Mouse (Mus musculus): ENCODE measurements around the gene Asic4. TPM values are rescaled to one million over a fixed set of nuclear protein-coding genes. Genes with fewer than 3 reads are reported as not detected.

Asic4 gene
- polyA plus RNA-seq, 1 experiment from 2014 or later = 0.59 TPM

GRCm38 (mm10) chr1:75516703-75517380 is 66.6 kb downstream of the Asic4 start:
- DNase-seq (ENCODE audit: low spot score) = no peak
- WGBS = 79% methylated on average over 15 of the region's 15 CpGs
- H3K27ac ChIP-seq = no peak overlapping the region
- H3K4me3 ChIP-seq = no peak overlapping the region
- no peaks in the 10 kb centered on the region for H3K27me3 ChIP-seq (ENCODE audit: low read depth, poor library complexity, severe bottlenecking)
- no peaks in the 10 kb centered on the region for H3K9me3 ChIP-seq (replicated peaks)
- peaks cover 14% of the 10 kb centered on the region for H3K4me1 ChIP-seq
- H3K36me3 ChIP-seq = no peaks in the 10 kb centered on the region

DNA sequence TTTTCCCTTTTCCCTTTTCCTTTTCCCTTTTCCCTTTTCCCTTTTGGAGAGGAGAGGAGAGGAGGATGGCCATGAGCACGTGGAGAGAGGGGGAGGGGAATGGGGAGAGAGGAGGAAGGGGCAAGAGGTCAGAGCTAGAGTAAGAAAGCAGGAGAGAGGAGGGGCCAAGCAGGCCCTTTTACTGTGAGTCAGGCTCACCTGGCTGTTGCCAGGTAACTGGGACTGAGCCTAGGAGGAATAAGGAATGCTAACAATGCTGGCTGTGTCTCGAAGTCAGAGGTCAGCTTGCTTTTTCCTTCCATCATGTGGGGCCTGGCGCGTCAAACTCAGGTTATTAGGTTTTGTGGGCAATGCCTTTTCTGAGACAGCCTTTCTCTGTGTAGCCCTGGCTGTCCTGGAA is 67.7 kb downstream of the Asic4 start:
- no peak overlapping the region for H3K4me3 ChIP-seq
- WGBS = 57% methylated on average over 3 of the region's 4 CpGs
- H3K4me1 ChIP-seq = peaks cover 15% of the 10 kb centered on the region
- no peak for DNase-seq (ENCODE audit: low spot score)
- no peaks in the 10 kb centered on the region for H3K36me3 ChIP-seq
- no peaks in the 10 kb centered on the region for H3K27me3 ChIP-seq (ENCODE audit: low read depth, poor library complexity, severe bottlenecking)
- H3K27ac ChIP-seq = no peak overlapping the region
- no peaks in the 10 kb centered on the region for H3K9me3 ChIP-seq (replicated peaks)

DNA sequence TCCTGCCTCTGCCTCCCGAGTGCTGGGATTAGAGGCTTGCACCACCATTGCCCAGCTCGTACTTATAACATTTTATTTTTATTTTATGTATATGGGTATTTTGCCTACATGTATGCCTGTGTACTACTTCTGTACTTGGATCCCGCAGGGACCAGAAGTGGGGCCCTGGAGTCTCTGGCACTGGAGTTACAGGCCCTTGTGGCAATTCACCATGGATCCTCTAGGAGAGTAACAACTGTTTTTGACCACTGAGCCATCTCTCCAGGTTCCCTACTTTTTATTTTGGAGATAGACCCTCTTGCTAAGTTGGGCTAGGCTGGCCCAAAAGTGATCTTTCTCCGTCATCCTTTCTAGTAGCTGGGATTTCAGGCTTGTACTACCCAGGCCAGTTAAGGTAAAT is 68.2 kb downstream of the Asic4 start:
- Histone ChIP-seq H3K9me3 (replicated peaks) (no peaks in the 10 kb centered on the region), H3K4me1 (peaks cover 15% of the 10 kb centered on the region), H3K27me3 (ENCODE audit: low read depth, poor library complexity, severe bottlenecking) (no peaks in the 10 kb centered on the region), H3K4me3 (no peak overlapping the region), H3K36me3 (no peaks in the 10 kb centered on the region), H3K27ac (no peak overlapping the region)
- 96% methylated on average over 4 of the region's 4 CpGs for WGBS
- no peak for DNase-seq (ENCODE audit: low spot score)

DNA sequence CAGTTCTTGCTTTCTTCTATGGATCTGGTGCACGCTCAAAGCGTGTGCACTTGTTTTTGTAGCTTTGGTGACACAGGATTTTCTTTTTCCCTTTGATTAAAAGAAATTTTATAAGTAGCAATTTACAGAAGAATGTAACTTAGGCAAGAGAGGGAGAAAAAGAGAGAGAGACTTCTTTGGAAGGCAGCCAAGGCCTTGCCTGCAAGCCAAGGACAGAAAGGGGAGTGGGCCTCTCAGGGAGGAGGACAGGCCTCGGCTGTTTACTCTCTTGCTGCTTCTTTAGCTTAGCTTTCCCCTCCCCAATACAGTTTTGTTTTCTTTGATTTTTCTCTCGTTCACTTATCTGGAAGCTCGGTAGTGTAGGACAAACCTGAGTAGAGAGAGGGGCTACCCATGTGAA is 69.3 kb downstream of the Asic4 start:
- no peak for DNase-seq (ENCODE audit: low spot score)
- H3K27ac ChIP-seq = no peak overlapping the region
- 90% methylated on average over 5 of the region's 5 CpGs for WGBS

DNA sequence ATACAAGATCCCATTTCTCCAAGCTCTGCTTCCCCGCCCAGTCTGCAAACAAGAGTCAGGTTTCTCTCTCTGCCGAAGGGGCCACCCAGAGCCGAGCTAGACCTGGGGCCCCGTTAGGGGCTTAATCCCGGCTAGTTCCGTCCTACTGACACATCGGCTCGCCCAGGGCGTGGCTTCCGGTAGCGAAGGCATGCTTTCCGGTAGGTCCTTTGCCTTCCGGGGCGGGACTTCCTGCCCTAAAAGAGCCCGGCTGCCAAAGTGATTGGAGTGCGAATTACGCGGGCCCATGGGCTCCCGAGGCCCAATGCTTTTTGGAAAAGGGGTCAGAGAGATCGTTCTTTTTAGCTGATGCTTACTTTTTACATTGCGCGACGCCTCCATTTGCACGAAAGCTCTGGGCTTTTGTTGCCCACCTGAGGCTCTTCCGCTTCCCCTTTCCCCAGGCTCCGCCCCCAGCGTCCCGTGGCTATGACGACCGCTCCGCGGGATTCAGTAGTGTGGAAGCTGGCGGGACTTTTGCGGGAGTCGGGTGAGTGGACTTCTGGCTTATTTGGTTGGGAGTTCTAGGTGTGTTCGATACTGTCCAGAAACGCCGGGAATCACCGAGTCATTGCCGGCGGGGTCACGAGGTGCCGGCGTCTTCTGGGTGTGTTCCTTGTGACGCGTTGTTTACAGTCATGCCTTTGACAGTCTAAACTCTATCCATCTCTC is 71.2 kb downstream of the Asic4 start, which contains the start of gene Stk11ip:
TSS of gene Stk11ip (plus strand) at position 209 of the 711 bp plus-strand sequence.
- H3K4me3 ChIP-seq = peak within 1 kb of the TSS; percentile 76
- peak; percentile 98 for DNase-seq (ENCODE audit: low spot score)
- H3K27ac ChIP-seq = peak within 1 kb of the TSS; percentile 87
- under 1% methylated on average over 46 of the region's 46 CpGs for WGBS
- peaks cover 15% of the 10 kb centered on the region for H3K4me1 ChIP-seq
- H3K27me3 ChIP-seq (ENCODE audit: low read depth, poor library complexity, severe bottlenecking) = no peaks in the 10 kb centered on the region
- H3K36me3 ChIP-seq = peaks cover 13% of the 10 kb centered on the region
- H3K9me3 ChIP-seq (replicated peaks) = no peaks in the 10 kb centered on the region

More for the DNA sequence above, 69.3 kb downstream of the Asic4 start:
- Histone ChIP-seq H3K27me3 (ENCODE audit: low read depth, poor library complexity, severe bottlenecking) (no peaks in the 10 kb centered on the region), H3K9me3 (replicated peaks) (no peaks in the 10 kb centered on the region), H3K4me3 (no peak overlapping the region), H3K4me1 (peaks cover 15% of the 10 kb centered on the region), H3K36me3 (no peaks in the 10 kb centered on the region)

Other genes with a start within 250 kb of the Asic4 start
- gene Glb1l, start 239.6 kb upstream of the Asic4 start, polyA plus RNA-seq (2016; fragmentation: Nextera tagmentation; extraction: Ambion mirVana) = 10.3 and 12.8 TPM in 2 replicates
- gene Stk16, start 239.6 kb upstream of the Asic4 start, polyA plus RNA-seq (2016; fragmentation: Nextera tagmentation; extraction: Ambion mirVana) = 146 and 149 TPM in 2 replicates
- gene Tuba4a, start 230.6 kb upstream of the Asic4 start, polyA plus RNA-seq (2016; fragmentation: Nextera tagmentation; extraction: Ambion mirVana) = 10.0 and 10.7 TPM in 2 replicates
- not detected in 2 replicates for gene A630095N17Rik, start 218.3 kb upstream of the Asic4 start, polyA plus RNA-seq (2016; fragmentation: Nextera tagmentation; extraction: Ambion mirVana)
- gene Dnajb2, start 214.0 kb upstream of the Asic4 start, polyA plus RNA-seq (2016; fragmentation: Nextera tagmentation; extraction: Ambion mirVana) = 23.8 and 29.9 TPM in 2 replicates
- 0.11 and 0.13 TPM in 2 replicates for gene Ptprn, start 185.9 kb upstream of the Asic4 start, polyA plus RNA-seq (2016; fragmentation: Nextera tagmentation; extraction: Ambion mirVana)
- gene Resp18, start 172.0 kb upstream of the Asic4 start, polyA plus RNA-seq (2016; fragmentation: Nextera tagmentation; extraction: Ambion mirVana) = not detected in 2 replicates
- 117 and 132 TPM in 2 replicates for gene Dnpep, start 132.4 kb upstream of the Asic4 start, polyA plus RNA-seq (2016; fragmentation: Nextera tagmentation; extraction: Ambion mirVana)
- 6.2 and 7.8 TPM in 2 replicates for gene Des, start 90.1 kb upstream of the Asic4 start, polyA plus RNA-seq (2016; fragmentation: Nextera tagmentation; extraction: Ambion mirVana)
- gene Speg, start 75.1 kb upstream of the Asic4 start, polyA plus RNA-seq (2016; fragmentation: Nextera tagmentation; extraction: Ambion mirVana) = 45.7 and 49.6 TPM in 2 replicates
- gene Gmppa, start 14.5 kb upstream of the Asic4 start, polyA plus RNA-seq (2016; fragmentation: Nextera tagmentation; extraction: Ambion mirVana) = 50.4 and 61.7 TPM in 2 replicates
- gene Chpf, start 28.9 kb downstream of the Asic4 start, polyA plus RNA-seq (2016; fragmentation: Nextera tagmentation; extraction: Ambion mirVana) = 23.7 and 28.8 TPM in 2 replicates
- 0.35 and 0.69 TPM in 2 replicates for gene Tmem198, start 29.1 kb downstream of the Asic4 start, polyA plus RNA-seq (2016; fragmentation: Nextera tagmentation; extraction: Ambion mirVana)
- 68.0 and 75.5 TPM in 2 replicates for gene Obsl1, start 56.0 kb downstream of the Asic4 start, polyA plus RNA-seq (2016; fragmentation: Nextera tagmentation; extraction: Ambion mirVana)
- 2.4 and 4.2 TPM in 2 replicates for gene Inha, start 56.6 kb downstream of the Asic4 start, polyA plus RNA-seq (2016; fragmentation: Nextera tagmentation; extraction: Ambion mirVana)
- gene Stk11ip, start 71.1 kb downstream of the Asic4 start, polyA plus RNA-seq (2016; fragmentation: Nextera tagmentation; extraction: Ambion mirVana) = 31.6 and 33.8 TPM in 2 replicates
- gene Slc4a3, start 95.8 kb downstream of the Asic4 start, polyA plus RNA-seq (2016; fragmentation: Nextera tagmentation; extraction: Ambion mirVana) = 13.9 and 18.9 TPM in 2 replicates

Measured in limb, embryonic 10.5 days (tissue).